Mouse (Mus musculus) heart, adult 2 months (tissue): ENCODE data around the gene Alg14. TPM values are rescaled to one million over a fixed set of nuclear protein-coding genes. Genes with fewer than 3 reads are reported as not detected.
A peak's percentile ranks its signal among the peaks of the same experiment; 100 is the strongest.

ENCODE experiments used
- DNase-seq, 2 experiments: peaks; one replicate each; pipeline ENCODE4 v3.0.0; 2021
- H3K27ac ChIP-seq: fragments of 200-600 bp; 2 replicates; pipeline ENCODE4 v1.8.1; 2022
- H3K27me3 ChIP-seq: fragments of 200-500 bp; 2 replicates; pipeline ENCODE4 v1.6.1; 2012; ENCODE audit warnings: mild to moderate bottlenecking, low read length, inconsistent platforms, mixed read lengths; ENCODE audit not compliant: control insufficient read depth, insufficient read depth
- H3K36me3 ChIP-seq: fragments of 200-500 bp; 2 replicates; pipeline ENCODE4 v1.6.1; 2012; ENCODE audit warnings: low read length, inconsistent platforms; ENCODE audit not compliant: control insufficient read depth, insufficient read depth
- H3K4me1 ChIP-seq: fragments of 200-500 bp; 2 replicates; pipeline ENCODE4 v1.6.1; 2011; ENCODE audit warnings: low read length; ENCODE audit not compliant: control insufficient read depth, insufficient read depth
- H3K4me3 ChIP-seq: fragments of 200-600 bp; 2 replicates; pipeline ENCODE4 v1.8.1; 2022
- H3K79me2 ChIP-seq: fragments of 200-500 bp; replicated peaks from 2 replicates; pipeline ENCODE4 v1.6.1; 2012; ENCODE audit warnings: mild to moderate bottlenecking, inconsistent platforms, low read length, moderate library complexity, mixed read lengths; ENCODE audit not compliant: control insufficient read depth, insufficient read depth
- H3K9ac ChIP-seq: fragments of 200-500 bp; 2 replicates; pipeline ENCODE4 v1.6.1; 2012; ENCODE audit warnings: low read depth, mild to moderate bottlenecking, control low read depth, inconsistent platforms, low read length, mixed read lengths
- CTCF ChIP-seq: fragments of 200-600 bp; IDR thresholded peaks from 2 replicates; pipeline ENCODE4 v1.8.1; 2022; ENCODE audit warnings: antibody characterized with exemption, mild to moderate bottlenecking, moderate library complexity
- EP300 ChIP-seq: fragments of 200-500 bp; IDR thresholded peaks from 2 replicates; pipeline ENCODE4 v1.6.1; 2011; ENCODE audit warnings: low read depth, low read length, control low read depth; ENCODE audit not compliant: insufficient read depth
- POLR2A ChIP-seq: fragments of 200-500 bp; IDR thresholded peaks from 2 replicates; pipeline ENCODE4 v1.6.1; 2011; ENCODE audit warnings: mild to moderate bottlenecking, low read depth, low read length, control low read depth; ENCODE audit not compliant: insufficient read depth
- WGBS: fragments of 180-500 bp; shearing (Covaris S2); methylation state at CpG from one replicate; pipeline ENCODE4 v1.1.7; 2018; 5-methylcytosine and 5-hydroxymethylcytosine counted together
- intact Hi-C: fragments of 180-260 bp; cut with DNase I; formaldehyde crosslinking; loops from one replicate; pipeline ENCODE4 v1.15.1; 2025
- long read RNA-seq: library from polyadenylated mRNA; stranded (forward); transcript quantifications from one replicate; pipeline ENCODE4 v2.0.0, GENCODE M21; 2021
- polyA plus RNA-seq: library from polyadenylated mRNA; depleted of rRNA; stranded (reverse); fragments of >200 nt; gene quantifications from 2 replicates; pipeline ENCODE4 v1.2.3, GENCODE M21; 2012; rRNA removed
- total RNA-seq, 2 experiments: library from RNA; stranded (reverse); gene quantifications; 2 replicates each; pipeline ENCODE4 v1.2.3; 2021

Alg14 gene
- total RNA-seq (10 to 100 TPM in 1 of 2 experiments, 1 to 10 TPM in 1; 9.1 to 10.4 TPM), polyA plus RNA-seq (12.5 and 19.9 TPM in 2 replicates)
- long read RNA-seq, transcript Alg14-201 (4 exons, 2,037 nt): major isoform, 6 of 9 reads
- long read RNA-seq, partial matches to known transcripts: 0 of 9 reads
- long read RNA-seq, other reads (novel, unspliced or antisense): 2 of 9 reads

DNA sequence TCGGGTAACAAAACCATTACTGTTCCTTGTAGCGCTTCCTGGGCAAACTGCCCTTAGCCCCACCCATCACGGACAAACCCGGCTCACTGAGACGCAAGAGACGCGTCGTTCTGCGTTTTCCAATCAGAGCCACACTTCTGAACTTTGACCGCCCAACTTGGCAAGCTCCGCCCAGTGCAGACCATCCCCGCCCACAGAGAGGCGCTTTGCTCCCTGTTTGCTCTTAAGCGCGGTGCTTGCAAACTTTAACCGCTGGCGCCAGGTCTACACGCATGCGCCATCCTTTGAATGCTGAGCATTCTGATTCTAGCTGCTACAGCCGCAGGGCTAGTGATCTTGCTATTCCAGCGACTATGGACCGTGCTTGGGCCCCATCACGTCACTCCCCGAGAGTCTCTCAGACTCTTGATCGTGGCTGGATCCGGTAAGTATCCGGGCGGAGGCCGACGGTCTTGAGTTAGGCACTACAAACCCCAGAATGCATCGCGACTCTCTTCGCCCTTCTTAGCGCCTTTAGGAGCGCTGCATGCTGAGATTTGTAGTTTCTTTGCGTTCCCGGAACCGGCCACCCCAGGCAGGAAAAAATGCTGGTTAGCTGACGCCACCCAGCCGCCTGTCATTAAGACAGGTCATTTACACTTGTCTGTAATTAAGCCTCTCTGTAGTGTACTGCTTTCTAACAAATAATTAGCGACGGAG, at the start of gene Alg14:
Gene Alg14, plus strand, starts transcription at position 214 of the 699 bp plus-strand sequence.
- Histone ChIP-seq H3K27me3 (no peaks in the 10 kb centered on the region), H3K4me1 (no peaks in the 10 kb centered on the region), H3K27ac (peak within 1 kb of the TSS; percentile 93), H3K36me3 (no peaks in the 10 kb centered on the region), H3K4me3 (peak within 1 kb of the TSS; percentile 61), H3K79me2 (no peaks in the 10 kb centered on the region), H3K9ac (peak within 1 kb of the TSS; percentile 73)
- DNase-seq: peak; percentile 95 to 98
- WGBS: under 1% methylated on average over 42 of the region's 42 CpGs
- TF ChIP-seq CTCF: peak; percentile 22; the same call in 1 of the 2 replicates
- 0 out of 2 replicates have a peak, but pooled peaks have one; percentile 65 for TF ChIP-seq EP300
- peak; percentile 99 for TF ChIP-seq POLR2A
- intact Hi-C loops: loop anchor here (2.0 to 10.0 kb wide), 4 partner anchors 29 to 1696 kb away; partner anchors contain the start of genes 1810037I17Rik and Rwdd3

DNA sequence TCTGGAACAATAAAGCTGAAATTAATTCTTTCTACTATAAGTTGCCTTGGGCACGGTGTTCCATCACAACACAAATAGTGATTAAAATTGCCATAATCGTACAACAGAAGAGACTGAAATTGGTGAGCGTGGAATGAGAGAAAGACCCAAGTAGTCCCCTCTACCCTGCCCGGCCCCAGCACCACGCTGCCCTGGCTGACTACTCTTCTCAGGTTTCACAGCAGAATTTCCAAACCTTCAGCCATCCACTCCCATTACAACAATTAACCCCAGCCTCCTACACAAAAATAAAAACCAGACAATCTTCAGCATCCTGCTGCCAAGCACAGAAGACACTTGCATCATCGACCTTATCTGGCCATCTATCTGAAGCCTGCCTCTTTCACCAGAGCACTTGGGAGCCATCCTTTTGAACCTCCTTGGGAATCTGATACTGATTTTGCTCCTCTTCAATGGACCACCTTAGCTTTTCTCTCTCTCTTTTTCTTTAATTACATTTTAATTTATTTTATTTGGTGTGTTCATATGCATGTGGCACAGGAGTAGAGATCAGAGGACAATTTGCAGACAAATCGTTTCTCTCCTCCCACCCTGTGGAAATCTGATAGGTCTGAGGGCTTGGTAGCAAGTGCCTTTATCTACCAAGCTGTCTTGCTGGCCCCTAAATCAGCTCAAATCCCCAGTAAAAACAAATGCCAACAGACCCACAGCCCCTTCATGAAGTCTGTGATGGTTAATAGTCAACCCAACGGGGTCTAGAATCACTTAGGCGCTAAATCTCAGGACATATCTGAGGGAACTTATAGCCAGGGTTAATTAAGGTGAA, 49.2 kb upstream of the Alg14 start:
- no peak for DNase-seq
- Histone ChIP-seq H3K4me1 (no peaks in the 10 kb centered on the region), H3K27me3 (no peaks in the 10 kb centered on the region), H3K27ac (no peak overlapping the region), H3K4me3 (no peak overlapping the region), H3K36me3 (no peaks in the 10 kb centered on the region), H3K79me2 (no peaks in the 10 kb centered on the region), H3K9ac (no peak overlapping the region)
- TF ChIP-seq POLR2A (no peak), CTCF (no peak), EP300 (no peak)
- 71% methylated on average over 9 of the region's 9 CpGs for WGBS
- intact Hi-C loops: no loop called here

DNA sequence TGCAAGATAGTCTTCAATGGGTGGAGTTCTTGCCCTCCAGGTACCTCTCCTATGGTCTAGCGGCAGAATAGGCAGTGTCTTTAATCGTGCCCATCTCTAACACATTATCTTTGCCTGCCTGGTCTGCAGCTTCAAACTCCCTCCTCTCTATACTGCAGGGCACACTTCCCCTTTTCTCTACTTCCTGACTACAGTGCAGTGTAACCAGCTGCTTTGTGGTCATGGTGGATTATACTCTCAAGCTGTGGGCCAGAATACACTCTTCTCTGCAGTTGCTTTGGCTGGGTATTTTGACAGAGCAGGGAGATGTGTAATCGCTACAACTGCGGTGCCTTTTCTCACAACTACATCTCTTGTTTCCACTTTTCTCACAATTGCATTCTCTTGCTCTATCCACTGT, 48.6 kb upstream of the Alg14 start:
- Histone ChIP-seq H3K27ac (no peak overlapping the region), H3K79me2 (no peaks in the 10 kb centered on the region), H3K4me3 (no peak overlapping the region), H3K27me3 (no peaks in the 10 kb centered on the region), H3K9ac (no peak overlapping the region), H3K36me3 (no peaks in the 10 kb centered on the region), H3K4me1 (no peaks in the 10 kb centered on the region)
- 78% methylated on average over 4 of the region's 4 CpGs for WGBS
- TF ChIP-seq EP300: no peak
- TF ChIP-seq CTCF: no peak
- TF ChIP-seq POLR2A: no peak
- intact Hi-C loops: no loop called here
- DNase-seq: no peak

DNA sequence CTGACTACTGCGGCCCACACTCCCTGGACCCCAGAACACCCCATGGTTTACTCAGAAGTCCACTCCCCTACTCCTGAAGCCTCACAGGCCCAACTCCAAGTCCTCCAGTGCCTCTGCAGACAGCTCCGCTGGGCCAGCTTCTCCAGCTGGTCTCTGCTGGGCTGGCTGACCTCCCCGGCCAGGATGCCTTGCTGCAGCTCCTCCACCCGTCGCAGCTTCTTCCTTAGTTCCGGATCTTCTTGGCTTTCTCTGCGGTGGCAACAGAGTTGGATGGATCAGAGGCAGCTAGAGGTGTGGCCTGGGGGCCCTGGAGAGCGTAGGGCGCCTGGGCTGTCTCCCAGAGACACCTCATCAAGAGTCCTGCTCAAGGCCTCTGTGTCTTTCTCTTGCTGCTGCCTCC, 41.5 kb upstream of the Alg14 start:
- Histone ChIP-seq H3K4me1 (peaks cover 1% of the 10 kb centered on the region; the same call in 1 of the 2 replicates), H3K36me3 (no peaks in the 10 kb centered on the region), H3K79me2 (no peaks in the 10 kb centered on the region), H3K4me3 (no peak overlapping the region), H3K27ac (no peak overlapping the region), H3K9ac (no peak overlapping the region), H3K27me3 (no peaks in the 10 kb centered on the region)
- intact Hi-C loops: no loop called here
- DNase-seq: peak in 1 of 2 experiments; percentile 33
- TF ChIP-seq CTCF: no peak
- TF ChIP-seq POLR2A: no peak
- TF ChIP-seq EP300: no peak
- 74% methylated on average over 9 of the region's 9 CpGs for WGBS

DNA sequence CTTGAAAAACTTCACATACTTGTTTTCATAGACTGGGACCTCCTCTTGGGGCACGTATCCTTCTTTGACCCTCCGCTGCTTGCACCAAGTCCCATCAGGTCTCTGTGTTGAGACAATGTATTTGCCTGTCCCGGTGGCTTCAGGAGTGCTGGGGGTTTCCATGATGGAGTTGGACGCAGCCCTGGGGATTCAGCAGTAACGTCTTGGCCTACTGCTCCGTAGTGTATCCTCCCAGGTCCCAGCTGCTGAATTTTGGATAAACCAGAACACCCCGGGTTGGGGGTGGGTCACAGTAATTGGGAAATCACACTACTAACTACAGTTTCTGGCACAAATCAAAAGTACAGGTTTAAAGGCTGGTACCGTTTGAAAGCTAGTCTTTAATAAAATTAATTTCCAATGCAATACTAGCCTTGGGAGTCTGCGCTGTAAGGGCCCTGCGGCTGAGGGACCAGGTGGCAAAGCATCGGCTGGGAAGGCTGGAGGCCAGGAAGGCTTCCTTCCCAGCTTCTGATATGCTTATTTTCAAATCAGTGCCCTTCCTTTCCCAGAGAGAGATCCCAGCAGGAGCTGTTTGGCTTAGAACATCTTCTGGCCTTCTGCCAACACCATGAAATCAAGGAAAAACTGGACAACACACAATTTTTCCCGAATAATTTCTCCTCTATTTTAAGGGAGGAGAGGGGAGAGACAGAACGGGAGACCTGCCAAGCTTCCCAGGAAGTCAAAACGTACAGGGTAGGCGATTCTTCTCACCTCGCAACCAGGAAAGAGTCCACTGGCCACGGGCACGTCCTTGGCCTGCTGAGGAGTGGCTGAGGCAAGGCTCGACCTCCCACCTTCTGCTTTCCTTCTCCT, 40.8 kb upstream of the Alg14 start:
- no peaks in the 10 kb centered on the region for H3K27me3 ChIP-seq
- H3K4me1 ChIP-seq: peaks cover 1% of the 10 kb centered on the region; the same call in 1 of the 2 replicates
- intact Hi-C loops: no loop called here
- no peaks in the 10 kb centered on the region for H3K36me3 ChIP-seq
- WGBS: 53% methylated on average over 19 of the region's 19 CpGs
- DNase-seq: peak; percentile 31 to 37
- H3K27ac ChIP-seq: no peak overlapping the region
- H3K9ac ChIP-seq: no peak overlapping the region
- TF ChIP-seq POLR2A (no peak), EP300 (no peak), CTCF (no peak)
- no peaks in the 10 kb centered on the region for H3K79me2 ChIP-seq
- no peak overlapping the region for H3K4me3 ChIP-seq
